Mouse (Mus musculus): ENCODE results near the gene Mycbpap. TPM values are rescaled to one million over a fixed set of nuclear protein-coding genes. Genes with fewer than 3 reads are reported as not detected.

The Mycbpap gene
- polyA plus RNA-seq, 1 experiment from 2014 or later: 2.1 TPM

- Histone ChIP-seq H3K27me3 (ENCODE audit: control insufficient read depth, insufficient read depth, low read length) (no peaks in the 10 kb centered on the region), H3K4me1 (ENCODE audit: control insufficient read depth, insufficient read depth, low read length) (peaks cover 24% of the 10 kb centered on the region), H3K9ac (replicated peaks; ENCODE audit: low read depth, low read length) (no peak overlapping the region), H3K4me3 (ENCODE audit: low read depth, low read length) (no peak overlapping the region), H3K27ac (ENCODE audit: low read length) (no peak overlapping the region), H3K9me3 (ENCODE audit: control insufficient read depth, low read depth, low read length) (no peaks in the 10 kb centered on the region), H3K4me2 (replicated peaks; ENCODE audit: low read depth, low read length) (no peak overlapping the region), H3K36me3 (ENCODE audit: control insufficient read depth, insufficient read depth, low read length) (peaks cover 3% of the 10 kb centered on the region; the same call in 1 of the 2 replicates)
- no peak for ATAC-seq (ENCODE audit: insufficient number of reproducible peaks, insufficient read depth, low FRiP score, low read depth)
- WGBS: 14% methylated on average over 2 of the region's 2 CpGs
Observed at GRCm38 (mm10) chr11:94464170-94464569, 57.4 kb downstream of the Mycbpap start.

- Histone ChIP-seq H3K27me3 (ENCODE audit: control insufficient read depth, insufficient read depth, low read length) (no peaks in the 10 kb centered on the region), H3K4me3 (ENCODE audit: low read depth, low read length) (no peak overlapping the region), H3K4me2 (replicated peaks; ENCODE audit: low read depth, low read length) (no peak overlapping the region), H3K4me1 (ENCODE audit: control insufficient read depth, insufficient read depth, low read length) (0 out of 2 replicates have a peak, but pooled peaks cover 4% of the 10 kb centered on the region), H3K36me3 (ENCODE audit: control insufficient read depth, insufficient read depth, low read length) (peaks cover 7% of the 10 kb centered on the region; the same call in 1 of the 2 replicates), H3K27ac (ENCODE audit: low read length) (no peak overlapping the region), H3K9me3 (ENCODE audit: control insufficient read depth, low read depth, low read length) (no peaks in the 10 kb centered on the region), H3K9ac (replicated peaks; ENCODE audit: low read depth, low read length) (no peak overlapping the region)
- WGBS: 88% methylated on average over 11 of the region's 11 CpGs
- ATAC-seq (ENCODE audit: insufficient number of reproducible peaks, insufficient read depth, low FRiP score, low read depth): no peak
Observed at GRCm38 (mm10) chr11:94461856-94462255, 59.7 kb downstream of the Mycbpap start.

GRCm38 (mm10) chr11:94457001-94457400 lies 64.5 kb downstream of the Mycbpap start:
- H3K36me3 ChIP-seq (ENCODE audit: control insufficient read depth, insufficient read depth, low read length): peaks cover 10% of the 10 kb centered on the region; the same call in 1 of the 2 replicates
- WGBS: 80% methylated on average over 15 of the region's 15 CpGs
- H3K4me3 ChIP-seq (ENCODE audit: low read depth, low read length): no peak overlapping the region
- H3K27ac ChIP-seq (ENCODE audit: low read length): no peak overlapping the region
- no peaks in the 10 kb centered on the region for H3K9me3 ChIP-seq (ENCODE audit: control insufficient read depth, low read depth, low read length)
- H3K4me1 ChIP-seq (ENCODE audit: control insufficient read depth, insufficient read depth, low read length): no peaks in the 10 kb centered on the region
- no peaks in the 10 kb centered on the region for H3K27me3 ChIP-seq (ENCODE audit: control insufficient read depth, insufficient read depth, low read length)
- no peak for ATAC-seq (ENCODE audit: insufficient number of reproducible peaks, insufficient read depth, low FRiP score, low read depth)
- H3K9ac ChIP-seq (replicated peaks; ENCODE audit: low read depth, low read length): no peak overlapping the region
- no peak overlapping the region for H3K4me2 ChIP-seq (replicated peaks; ENCODE audit: low read depth, low read length)

- no peak for ATAC-seq (ENCODE audit: insufficient number of reproducible peaks, insufficient read depth, low FRiP score, low read depth)
- H3K9me3 ChIP-seq (ENCODE audit: control insufficient read depth, low read depth, low read length): no peaks in the 10 kb centered on the region
- peaks cover 10% of the 10 kb centered on the region; the same call in 1 of the 2 replicates for H3K36me3 ChIP-seq (ENCODE audit: control insufficient read depth, insufficient read depth, low read length)
- H3K27me3 ChIP-seq (ENCODE audit: control insufficient read depth, insufficient read depth, low read length): no peaks in the 10 kb centered on the region
- H3K4me2 ChIP-seq (replicated peaks; ENCODE audit: low read depth, low read length): no peak overlapping the region
- WGBS: 56% methylated on average over 3 of the region's 3 CpGs
- no peak overlapping the region for H3K9ac ChIP-seq (replicated peaks; ENCODE audit: low read depth, low read length)
- H3K4me3 ChIP-seq (ENCODE audit: low read depth, low read length): no peak overlapping the region
- H3K4me1 ChIP-seq (ENCODE audit: control insufficient read depth, insufficient read depth, low read length): no peaks in the 10 kb centered on the region
- H3K27ac ChIP-seq (ENCODE audit: low read length): no peak overlapping the region
Observed at GRCm38 (mm10) chr11:94456347-94456746, 65.2 kb downstream of the Mycbpap start.

GRCm38 (mm10) chr11:94455161-94455820 lies 66.3 kb downstream of the Mycbpap start:
- Histone ChIP-seq H3K4me3 (ENCODE audit: low read depth, low read length) (no peak overlapping the region), H3K27ac (ENCODE audit: low read length) (no peak overlapping the region), H3K9ac (replicated peaks; ENCODE audit: low read depth, low read length) (no peak overlapping the region), H3K4me2 (replicated peaks; ENCODE audit: low read depth, low read length) (no peak overlapping the region), H3K36me3 (ENCODE audit: control insufficient read depth, insufficient read depth, low read length) (peaks cover 10% of the 10 kb centered on the region; the same call in 1 of the 2 replicates), H3K27me3 (ENCODE audit: control insufficient read depth, insufficient read depth, low read length) (no peaks in the 10 kb centered on the region), H3K4me1 (ENCODE audit: control insufficient read depth, insufficient read depth, low read length) (no peaks in the 10 kb centered on the region), H3K9me3 (ENCODE audit: control insufficient read depth, low read depth, low read length) (no peaks in the 10 kb centered on the region)
- ATAC-seq (ENCODE audit: insufficient number of reproducible peaks, insufficient read depth, low FRiP score, low read depth): no peak
- 82% methylated on average over 10 of the region's 10 CpGs for WGBS

- H3K36me3 ChIP-seq (ENCODE audit: control insufficient read depth, insufficient read depth, low read length): peaks cover 10% of the 10 kb centered on the region; the same call in 1 of the 2 replicates
- ATAC-seq (ENCODE audit: insufficient number of reproducible peaks, insufficient read depth, low FRiP score, low read depth): no peak
- no peaks in the 10 kb centered on the region for H3K9me3 ChIP-seq (ENCODE audit: control insufficient read depth, low read depth, low read length)
- no peak overlapping the region for H3K9ac ChIP-seq (replicated peaks; ENCODE audit: low read depth, low read length)
- H3K4me2 ChIP-seq (replicated peaks; ENCODE audit: low read depth, low read length): no peak overlapping the region
- no peak overlapping the region for H3K4me3 ChIP-seq (ENCODE audit: low read depth, low read length)
- no peaks in the 10 kb centered on the region for H3K27me3 ChIP-seq (ENCODE audit: control insufficient read depth, insufficient read depth, low read length)
- H3K27ac ChIP-seq (ENCODE audit: low read length): no peak overlapping the region
- 0 out of 2 replicates have a peak, but pooled peaks cover 2% of the 10 kb centered on the region for H3K4me1 ChIP-seq (ENCODE audit: control insufficient read depth, insufficient read depth, low read length)
- 74% methylated on average over 5 of the region's 5 CpGs for WGBS
Observed at GRCm38 (mm10) chr11:94454756-94455155, 66.8 kb downstream of the Mycbpap start.

Other genes starting within 250 kb of the Mycbpap start
- 0.56 TPM in 1 of 2 replicates, not detected in the other for gene Gm21885, start 239.9 kb downstream of the Mycbpap start, polyA plus RNA-seq (2014; fragmentation: Nextera tagmentation; extraction: Ambion mirVana)
- 116 and 124 TPM in 2 replicates for gene Luc7l3, start 199.8 kb downstream of the Mycbpap start, polyA plus RNA-seq (2014; fragmentation: Nextera tagmentation; extraction: Ambion mirVana)
- gene Ankrd40, start 193.7 kb downstream of the Mycbpap start, polyA plus RNA-seq (2014; fragmentation: Nextera tagmentation; extraction: Ambion mirVana): 17.4 and 19.2 TPM in 2 replicates
- gene Abcc3, start 128.7 kb downstream of the Mycbpap start, polyA plus RNA-seq (2014; fragmentation: Nextera tagmentation; extraction: Ambion mirVana): 4.5 and 5.8 TPM in 2 replicates
- gene Cacna1g, start 47.5 kb downstream of the Mycbpap start, polyA plus RNA-seq (2014; fragmentation: Nextera tagmentation; extraction: Ambion mirVana): 13.5 and 17.6 TPM in 2 replicates
- gene Spata20, start 35.6 kb downstream of the Mycbpap start, polyA plus RNA-seq (2014; fragmentation: Nextera tagmentation; extraction: Ambion mirVana): 0.13 and 0.48 TPM in 2 replicates
- gene Epn3, start 21.8 kb downstream of the Mycbpap start, polyA plus RNA-seq (2014; fragmentation: Nextera tagmentation; extraction: Ambion mirVana): 7.5 and 11.1 TPM in 2 replicates
- gene Rsad1, start 27.5 kb upstream of the Mycbpap start, polyA plus RNA-seq (2014; fragmentation: Nextera tagmentation; extraction: Ambion mirVana): 3.1 and 3.4 TPM in 2 replicates
- gene Chad, start 43.3 kb upstream of the Mycbpap start, polyA plus RNA-seq (2014; fragmentation: Nextera tagmentation; extraction: Ambion mirVana): 5.0 and 7.1 TPM in 2 replicates
- 7.1 and 9.3 TPM in 2 replicates for gene Acsf2, start 80.1 kb upstream of the Mycbpap start, polyA plus RNA-seq (2014; fragmentation: Nextera tagmentation; extraction: Ambion mirVana)
- 147 and 157 TPM in 2 replicates for gene Lrrc59, start 108.0 kb upstream of the Mycbpap start, polyA plus RNA-seq (2014; fragmentation: Nextera tagmentation; extraction: Ambion mirVana)
- gene Mrpl27, start 132.0 kb upstream of the Mycbpap start, polyA plus RNA-seq (2014; fragmentation: Nextera tagmentation; extraction: Ambion mirVana): 148 and 149 TPM in 2 replicates
- gene Eme1, start 132.2 kb upstream of the Mycbpap start, polyA plus RNA-seq (2014; fragmentation: Nextera tagmentation; extraction: Ambion mirVana): 20.7 and 20.9 TPM in 2 replicates
- 20.5 and 22.9 TPM in 2 replicates for gene Xylt2, start 155.8 kb upstream of the Mycbpap start, polyA plus RNA-seq (2014; fragmentation: Nextera tagmentation; extraction: Ambion mirVana)
- 2.3 and 2.9 TPM in 2 replicates for gene Gm11541, start 182.8 kb upstream of the Mycbpap start, polyA plus RNA-seq (2014; fragmentation: Nextera tagmentation; extraction: Ambion mirVana)
- gene Cdc34b, start 220.0 kb upstream of the Mycbpap start, polyA plus RNA-seq (2014; fragmentation: Nextera tagmentation; extraction: Ambion mirVana): not detected in 2 replicates